Mouse (Mus musculus) lung, postnatal 10 days (tissue): Measurements from ENCODE around the gene Mepe.

Experiments
- DNase-seq: peaks from one replicate; pipeline ENCODE4 v3.0.0; 2021

Mepe gene

GRCm38 (mm10) chr5:104325029-104325428 is at the start of gene Mepe:
TSS of gene Mepe (plus strand) at chr5:104325329.
- no peak for DNase-seq

- DNase-seq, result no peak
Measured at GRCm38 (mm10) chr5:104294201-104294600, 30.9 kb upstream of the Mepe start.

- peak; percentile 6 for DNase-seq
Measured at GRCm38 (mm10) chr5:104298994-104299393, 26.1 kb upstream of the Mepe start, which contains the start of gene Ibsp. TSS of gene Ibsp (plus strand) at chr5:104299171.

GRCm38 (mm10) chr5:104314073-104314472 is 11.1 kb upstream of the Mepe start:
- no peak for DNase-seq

- no peak for DNase-seq
Measured at GRCm38 (mm10) chr5:104326884-104327283, 1.8 kb downstream of the Mepe start.

- no peak for DNase-seq
Measured at GRCm38 (mm10) chr5:104327389-104327788, 2.3 kb downstream of the Mepe start.

GRCm38 (mm10) chr5:104327876-104328275 is 2.7 kb downstream of the Mepe start:
- DNase-seq, result no peak

- DNase-seq, result no peak
Measured at GRCm38 (mm10) chr5:104328317-104328850, 3.3 kb downstream of the Mepe start.

- no peak for DNase-seq
Measured at GRCm38 (mm10) chr5:104329381-104329780, 4.3 kb downstream of the Mepe start.

GRCm38 (mm10) chr5:104330088-104330487 is 5.0 kb downstream of the Mepe start:
- no peak for DNase-seq

- DNase-seq, result no peak
Measured at GRCm38 (mm10) chr5:104332296-104332695, 7.2 kb downstream of the Mepe start.

GRCm38 (mm10) chr5:104333231-104333640 is 8.1 kb downstream of the Mepe start:
- DNase-seq, result peak; percentile 82

GRCm38 (mm10) chr5:104333643-104334042 is 8.5 kb downstream of the Mepe start:
- DNase-seq, result no peak

- DNase-seq, result no peak
Measured at GRCm38 (mm10) chr5:104334516-104334915, 9.4 kb downstream of the Mepe start.

GRCm38 (mm10) chr5:104335962-104336361 is 10.8 kb downstream of the Mepe start:
- no peak for DNase-seq

- DNase-seq, result no peak
Measured at GRCm38 (mm10) chr5:104337491-104337890, 12.4 kb downstream of the Mepe start.

- DNase-seq, result no peak
Measured at GRCm38 (mm10) chr5:104339009-104339408, 13.9 kb downstream of the Mepe start.

GRCm38 (mm10) chr5:104339706-104340512 is 14.8 kb downstream of the Mepe start:
- peak; percentile 50 for DNase-seq

- DNase-seq, result no peak
Measured at GRCm38 (mm10) chr5:104340513-104340829, 15.3 kb downstream of the Mepe start.

GRCm38 (mm10) chr5:104342881-104343280 is 17.8 kb downstream of the Mepe start:
- peak; percentile 13 for DNase-seq

GRCm38 (mm10) chr5:104344526-104345240 is 19.6 kb downstream of the Mepe start:
- peak; percentile 22 for DNase-seq

- no peak for DNase-seq
Measured at GRCm38 (mm10) chr5:104345241-104345630, 20.1 kb downstream of the Mepe start.

GRCm38 (mm10) chr5:104351041-104351440 is 25.9 kb downstream of the Mepe start:
- DNase-seq, result no peak

GRCm38 (mm10) chr5:104351874-104352273 is 26.7 kb downstream of the Mepe start:
- DNase-seq, result no peak
